Mouse (Mus musculus) testis, postnatal 10 days (tissue): ENCODE data around the gene Sertad2.

Source experiments
- DNase-seq: peaks from one replicate; pipeline ENCODE4 v3.0.0; 2021; ENCODE audit warnings: low spot score

Gene Sertad2

DNA sequence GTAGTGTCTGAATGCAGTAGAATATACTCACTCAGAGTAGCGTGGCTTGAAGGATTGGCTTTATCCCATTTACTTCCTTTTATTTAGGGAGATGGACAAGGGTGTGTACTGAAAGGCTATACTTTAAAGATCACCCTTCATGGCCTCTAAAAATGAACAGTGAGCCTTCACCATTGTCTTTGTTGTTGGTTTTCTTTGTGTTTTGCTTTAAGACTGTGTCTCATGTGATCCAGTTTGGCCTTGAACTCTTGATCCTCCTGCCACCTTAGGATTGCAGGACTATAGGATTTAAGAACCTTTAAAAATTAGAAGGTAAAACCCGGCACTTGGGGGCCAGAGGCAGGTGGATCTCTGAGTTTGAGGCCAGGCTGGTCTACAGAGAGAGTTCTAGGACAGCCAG lies 6.4 kb downstream of the Sertad2 start:
- DNase-seq: no peak

DNA sequence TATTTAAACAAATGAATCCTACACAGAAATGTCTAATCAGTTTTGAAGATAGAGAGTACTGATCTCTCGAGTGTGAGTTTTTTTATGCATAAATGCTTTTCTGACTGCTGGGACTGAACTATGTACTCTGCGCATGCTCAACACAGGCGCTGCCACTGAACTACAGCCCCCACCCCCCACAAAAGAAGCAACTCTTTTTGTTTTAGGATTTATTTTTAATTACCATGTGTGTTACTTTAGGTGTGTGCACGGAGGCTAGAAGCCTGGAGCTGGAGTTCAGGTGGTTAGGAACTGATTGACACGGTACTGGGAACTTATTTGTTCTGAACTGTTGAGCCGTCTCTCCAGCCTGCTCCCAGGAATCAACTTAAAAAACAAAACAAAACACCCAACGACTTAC lies 7.1 kb downstream of the Sertad2 start:
- DNase-seq: no peak

DNA sequence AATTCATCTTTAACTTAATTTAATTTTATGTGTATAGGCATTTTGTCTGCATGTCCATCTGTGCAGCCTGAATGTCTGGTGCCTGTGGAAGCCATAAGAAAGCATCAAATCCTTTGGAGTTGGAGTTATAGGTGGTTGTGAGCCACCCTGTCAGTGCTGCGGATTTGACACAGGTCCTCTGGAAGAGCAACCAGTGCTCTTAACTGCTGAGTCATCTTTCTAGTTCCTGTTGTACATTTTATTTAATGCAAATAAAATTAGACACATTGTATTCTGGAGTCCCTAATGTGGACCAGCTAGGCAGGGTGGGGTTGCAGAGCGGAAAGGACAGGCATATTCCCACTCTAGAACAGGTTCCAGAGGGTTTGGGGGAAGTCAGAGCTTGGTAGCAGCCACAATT lies 9.0 kb downstream of the Sertad2 start:
- DNase-seq: no peak

DNA sequence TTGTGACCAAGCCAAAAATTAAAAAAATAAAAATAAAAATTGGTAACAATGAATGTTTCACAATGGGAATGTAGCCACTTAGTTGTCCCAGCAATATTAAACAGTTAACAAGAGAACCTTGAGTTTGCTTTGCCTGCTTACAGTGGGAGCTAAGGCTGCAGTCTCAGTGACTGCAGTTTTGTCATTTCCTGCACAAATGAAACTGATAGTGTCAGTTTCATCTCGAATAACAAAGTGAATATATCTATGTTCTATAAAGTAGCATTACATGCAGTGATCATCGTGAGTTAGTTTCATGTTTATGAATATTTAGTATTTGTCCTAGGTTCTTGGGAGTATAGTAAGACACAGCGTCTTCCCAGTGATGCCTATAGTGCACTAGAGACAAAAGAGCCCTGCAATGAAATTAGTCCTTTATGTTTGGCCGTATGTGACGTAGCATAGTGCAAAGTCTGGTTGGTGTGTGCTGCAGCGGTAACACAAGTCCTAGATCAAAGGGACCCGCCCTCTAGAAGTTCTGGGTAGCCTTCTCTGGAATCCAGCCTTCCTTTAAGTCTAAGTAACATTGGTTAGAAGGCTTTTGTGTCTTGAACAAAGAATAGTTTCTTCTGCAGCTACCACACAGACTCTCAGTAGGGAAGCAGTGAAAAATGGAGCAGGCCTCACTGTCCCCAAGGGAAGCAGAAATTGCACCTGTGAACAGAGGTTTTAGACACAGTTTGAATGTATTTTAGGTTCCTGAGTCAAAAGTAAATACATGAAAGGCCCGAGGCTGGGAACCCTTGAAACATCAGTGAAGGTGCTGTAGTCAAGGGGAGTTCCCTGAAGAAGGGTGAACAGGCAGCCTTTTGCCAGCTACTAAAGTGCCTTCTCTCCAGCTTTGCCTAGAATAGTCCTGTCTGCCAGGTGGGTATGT lies 10.0 kb downstream of the Sertad2 start:
- no peak for DNase-seq

DNA sequence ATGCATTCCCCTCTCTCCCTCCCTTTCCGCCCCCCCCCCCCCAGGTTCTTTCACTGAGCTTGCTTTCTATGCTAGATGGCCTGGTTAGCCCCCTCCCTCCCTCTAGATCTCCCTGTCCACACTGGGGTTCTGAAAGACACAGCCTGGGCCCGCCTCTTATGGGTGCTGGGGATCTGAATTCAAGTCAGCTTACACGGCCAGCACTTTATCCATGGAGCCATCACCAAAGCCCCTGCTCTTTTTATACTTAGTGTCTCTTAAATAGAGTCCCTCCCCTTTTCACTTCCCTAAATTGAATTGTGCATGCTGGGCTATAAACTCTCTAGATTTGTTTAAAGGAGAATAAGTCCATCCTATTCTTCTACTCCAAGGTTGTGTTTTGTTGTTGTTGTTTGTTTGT lies 12.6 kb downstream of the Sertad2 start:
- DNase-seq: no peak

DNA sequence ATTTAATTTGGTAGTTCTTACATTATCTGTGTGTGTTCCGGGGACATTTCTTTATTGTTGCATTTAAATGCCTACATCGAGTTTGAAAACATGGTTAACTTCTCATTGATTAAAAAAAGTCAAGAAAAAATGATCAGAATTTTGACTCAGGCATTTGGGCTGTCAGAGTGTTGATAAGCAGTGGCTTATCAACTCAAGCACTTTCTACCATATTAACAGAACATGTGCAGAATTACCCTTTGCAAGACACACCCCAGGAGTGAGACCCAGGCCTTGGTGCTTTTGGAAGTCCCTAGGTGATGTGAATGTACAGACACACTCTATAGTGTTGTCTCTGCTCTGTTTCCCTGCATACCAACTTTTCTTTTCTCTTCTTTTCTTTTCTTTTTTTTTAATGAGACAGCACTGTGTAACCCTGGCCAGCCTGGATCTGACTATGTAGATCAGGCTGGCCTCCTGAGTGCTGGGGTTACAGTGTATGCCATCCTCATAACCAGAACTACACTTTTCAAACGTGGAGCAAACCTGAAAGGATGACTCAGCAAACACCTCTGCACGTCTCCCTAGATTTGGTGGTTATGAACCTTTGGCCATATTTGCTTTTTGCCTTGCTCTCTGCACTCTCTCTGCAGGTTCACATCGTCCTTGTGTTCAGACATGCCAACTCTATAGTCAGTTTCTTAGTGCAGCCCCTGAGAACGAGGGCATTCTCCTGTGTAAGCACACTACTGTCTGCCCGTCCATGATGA lies 13.3 kb downstream of the Sertad2 start:
- DNase-seq: no peak

DNA sequence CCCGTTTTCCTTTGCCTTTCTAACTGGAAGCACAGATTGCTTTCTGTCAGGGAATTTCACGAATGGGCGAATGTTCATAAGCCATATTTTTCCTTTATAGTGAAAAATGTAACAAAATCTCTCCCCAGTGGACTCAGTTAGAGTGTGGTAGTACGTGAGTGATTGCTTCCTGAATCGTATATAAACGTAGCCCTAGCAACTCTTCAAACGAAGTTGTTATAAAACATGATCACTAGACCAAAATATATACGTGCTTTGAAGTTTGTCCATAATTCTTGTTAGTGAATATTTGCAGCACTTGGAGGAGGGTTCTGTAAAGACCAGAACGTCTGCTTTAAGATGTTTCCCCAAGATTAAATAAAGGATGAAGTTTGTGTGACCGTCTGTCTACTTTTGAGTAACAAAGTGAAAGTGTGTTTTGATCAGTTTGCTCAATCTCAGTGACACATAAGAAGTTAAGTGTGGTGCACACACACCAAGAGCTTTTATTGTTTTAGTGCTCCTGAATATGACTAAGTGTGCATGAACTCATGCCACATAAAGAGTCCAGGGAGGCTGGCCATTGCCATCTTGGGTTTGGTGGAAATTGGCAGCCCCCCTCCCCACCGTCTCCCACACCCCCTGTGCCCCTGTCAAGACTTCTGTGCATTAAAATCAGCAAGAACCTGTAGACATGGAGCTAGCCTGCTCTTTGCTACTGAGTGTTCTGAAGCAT lies 16.3 kb downstream of the Sertad2 start:
- no peak for DNase-seq

DNA sequence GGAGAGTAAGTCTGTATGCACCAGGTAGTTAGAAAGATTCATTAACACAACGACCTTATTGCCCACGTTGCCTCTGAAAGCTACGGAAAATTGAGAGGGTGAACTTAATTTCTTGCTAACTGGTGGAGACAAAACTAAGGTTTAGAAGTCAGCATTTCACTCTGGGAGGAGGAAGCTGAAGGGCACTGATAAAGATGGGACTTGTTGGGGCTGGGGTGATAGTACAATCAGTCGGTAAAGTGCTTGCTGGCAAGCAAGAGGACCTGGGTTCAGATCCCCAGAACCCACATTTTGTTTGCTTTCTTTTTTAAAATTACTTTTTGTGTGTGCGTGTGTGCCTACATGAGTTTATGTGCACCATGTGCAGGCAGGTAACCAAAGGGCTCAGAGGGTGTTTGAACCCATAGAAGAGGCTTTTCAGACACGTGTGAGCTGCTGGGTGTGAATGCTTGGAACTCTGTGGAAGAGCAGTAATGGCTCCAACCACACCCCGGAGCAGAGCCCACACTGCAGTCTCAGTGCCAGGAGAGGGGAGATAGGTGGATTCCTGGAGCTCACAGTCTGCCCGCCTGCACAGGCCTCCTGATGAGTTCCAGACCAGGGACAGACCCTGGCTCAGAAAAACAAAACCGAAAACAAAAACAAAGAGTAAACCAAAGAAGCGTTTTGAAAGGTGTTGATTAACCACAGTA lies 17.0 kb downstream of the Sertad2 start:
- DNase-seq: no peak

DNA sequence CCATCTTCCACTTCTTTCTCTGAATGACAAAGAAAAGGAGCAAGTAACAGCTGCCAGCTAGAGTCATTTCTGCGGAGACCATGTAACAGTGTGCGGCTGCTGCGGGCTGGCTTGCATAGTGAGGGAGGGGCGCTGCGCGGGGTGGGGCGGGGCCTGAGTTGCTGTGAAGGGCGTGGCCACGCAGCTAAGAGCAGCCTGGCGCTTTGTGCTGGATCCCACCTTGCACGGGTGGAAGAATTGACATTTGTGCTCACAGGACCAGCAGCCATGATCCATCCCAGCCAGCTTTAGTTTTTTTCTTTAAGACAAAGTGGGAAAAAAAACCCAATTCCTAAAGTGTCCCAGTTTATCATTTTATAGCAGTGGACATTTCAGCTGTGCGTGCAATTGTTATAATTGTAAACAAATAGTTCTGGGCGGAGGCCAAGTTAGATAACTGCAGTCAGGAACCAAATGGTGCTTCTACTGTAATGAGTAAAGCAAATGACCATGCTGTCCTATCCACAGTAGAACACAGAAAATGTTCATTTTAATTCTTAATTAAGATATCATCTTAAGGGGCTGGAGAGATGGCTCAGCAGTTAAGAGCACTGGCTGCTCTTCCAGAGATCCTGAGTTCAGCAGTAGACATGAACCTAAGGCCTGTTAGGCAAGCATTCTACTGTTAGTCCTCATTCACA lies 18.4 kb downstream of the Sertad2 start:
- DNase-seq: peak; percentile 70

DNA sequence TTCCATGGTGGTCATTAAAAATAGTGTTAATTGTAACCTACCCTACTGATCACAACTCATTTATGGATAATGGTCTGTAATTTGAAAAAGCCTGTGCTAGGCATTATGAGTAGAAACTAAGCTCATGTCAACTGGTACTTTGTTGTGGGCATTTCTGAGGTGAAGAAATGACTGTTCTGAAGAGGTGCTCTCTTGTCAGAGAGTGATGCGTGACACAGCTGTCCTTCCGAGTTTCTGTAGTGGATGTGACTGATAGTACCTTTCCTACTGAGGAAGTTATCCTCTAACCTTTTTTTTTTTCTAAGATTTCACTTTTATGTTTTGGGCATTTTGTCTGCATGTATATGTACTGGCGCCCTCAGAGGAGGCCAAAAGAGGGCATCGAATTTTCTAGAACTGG lies 22.0 kb downstream of the Sertad2 start:
- no peak for DNase-seq

DNA sequence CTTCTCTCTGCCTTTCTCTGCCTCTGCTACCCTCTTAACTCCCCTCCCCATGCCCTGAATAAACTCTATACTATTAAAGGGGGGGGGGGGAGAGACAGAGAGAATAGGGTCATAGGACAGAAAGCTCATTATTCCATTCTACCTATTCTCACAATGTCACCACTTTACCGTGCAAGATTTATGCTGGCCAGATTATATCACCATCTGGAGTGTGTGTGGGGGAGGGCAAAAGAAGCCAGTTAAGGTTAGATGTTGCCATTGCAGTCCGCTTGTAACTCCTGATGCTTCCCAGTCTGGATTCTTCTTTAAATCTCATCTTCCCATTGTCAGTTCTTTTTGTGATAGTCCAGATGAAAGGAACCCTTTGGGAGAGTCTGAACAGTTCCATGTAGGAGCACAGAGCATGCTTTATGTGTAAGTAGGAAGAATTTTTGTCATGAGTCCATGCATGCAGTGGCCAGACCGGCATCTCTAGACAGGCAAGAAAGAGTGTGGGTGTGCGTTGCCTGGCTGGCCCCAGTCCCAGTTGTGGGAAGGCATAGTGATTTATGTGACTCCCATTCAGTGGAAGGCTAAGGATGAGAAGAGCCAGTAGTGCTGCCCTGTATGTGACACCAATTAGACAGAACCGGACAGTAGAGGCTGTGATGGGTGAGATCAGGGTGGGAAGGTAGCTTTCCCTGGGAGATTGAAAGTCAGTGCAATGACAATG lies 28.8 kb downstream of the Sertad2 start:
- DNase-seq: no peak

DNA sequence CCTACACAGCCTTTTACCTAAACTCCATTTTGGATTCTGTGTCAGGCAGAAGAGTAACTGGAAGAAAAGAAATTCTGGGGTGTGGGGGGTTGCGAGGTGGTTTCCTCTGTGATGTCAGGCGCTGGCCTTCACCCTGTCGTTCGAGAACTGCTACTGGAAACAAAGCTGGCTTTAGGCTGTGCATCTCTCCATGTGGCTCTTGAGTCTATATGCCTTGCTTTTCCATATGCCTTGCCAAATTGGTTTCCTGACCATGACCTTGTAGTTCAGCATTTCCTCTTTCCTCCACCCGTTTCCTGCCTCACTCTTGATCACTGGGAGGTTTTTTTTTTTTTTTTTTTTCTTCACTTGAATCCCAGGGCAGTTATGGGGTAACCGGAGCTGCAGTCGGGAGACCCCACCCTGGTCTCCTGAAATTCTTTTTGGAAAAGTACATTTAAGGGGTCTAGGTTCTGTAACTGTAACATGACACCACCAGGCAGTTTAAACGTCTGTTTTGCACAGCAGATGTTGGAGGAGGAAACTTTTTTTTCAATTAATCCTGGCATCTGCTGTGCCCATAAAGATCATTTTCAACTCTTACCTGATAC lies 33.1 kb downstream of the Sertad2 start:
- DNase-seq: no peak

DNA sequence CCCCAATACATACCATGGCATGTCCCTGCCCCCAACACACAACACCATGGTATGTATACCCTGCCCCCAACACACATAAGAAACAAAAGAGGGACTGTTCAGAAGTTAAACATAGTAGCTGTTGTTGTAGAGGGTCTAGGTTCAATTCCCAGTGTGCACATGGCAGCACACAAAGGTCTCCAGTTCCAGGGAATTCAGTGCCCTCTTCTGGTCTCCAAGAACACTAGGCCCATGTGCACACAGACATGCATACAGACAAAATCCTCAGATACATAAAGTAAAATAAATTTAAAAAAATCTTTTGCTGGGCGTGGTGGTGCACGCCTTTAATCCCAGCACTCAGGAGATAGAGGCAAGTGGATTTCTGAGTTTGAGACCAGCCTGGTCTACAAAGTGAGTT lies 39.7 kb downstream of the Sertad2 start:
- DNase-seq: no peak

DNA sequence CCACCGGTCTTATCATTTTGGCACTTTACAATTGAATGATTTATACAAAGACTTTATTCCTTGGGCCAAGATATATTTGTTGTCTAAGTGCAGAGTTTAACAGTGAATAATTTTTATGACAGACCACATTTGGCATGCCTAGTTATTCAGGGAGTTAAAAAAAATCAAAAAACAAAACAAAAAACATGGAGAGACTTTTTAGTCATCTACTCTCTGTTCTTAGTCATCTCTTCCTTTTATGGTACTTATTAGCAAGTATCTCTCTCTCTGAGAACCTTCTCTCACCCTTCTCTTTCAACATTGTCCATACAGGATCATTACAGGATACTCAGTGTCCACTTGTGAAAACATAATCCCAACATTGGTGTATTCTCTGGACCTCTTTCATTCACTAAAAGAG lies 42.2 kb downstream of the Sertad2 start:
- DNase-seq: no peak

DNA sequence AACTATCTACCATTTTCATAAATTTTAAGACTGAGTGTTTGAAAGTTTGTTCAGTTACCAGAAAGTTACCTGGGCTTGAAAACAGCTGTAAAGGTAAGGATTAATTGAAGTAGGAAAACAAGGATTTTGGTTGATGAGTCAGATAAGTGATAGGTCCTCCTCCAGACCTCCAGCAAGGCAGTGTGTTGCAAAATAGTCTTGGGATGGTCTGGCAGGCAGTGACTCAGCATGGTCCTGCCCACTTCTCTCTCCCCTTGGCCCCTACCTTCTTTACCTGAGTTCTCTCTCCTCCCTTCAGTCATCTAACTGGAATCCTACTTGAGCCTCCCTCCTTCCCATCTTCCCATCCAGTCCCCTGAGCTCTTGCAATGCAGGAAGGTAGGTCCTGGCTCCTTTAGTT lies 43.1 kb downstream of the Sertad2 start:
- no peak for DNase-seq

DNA sequence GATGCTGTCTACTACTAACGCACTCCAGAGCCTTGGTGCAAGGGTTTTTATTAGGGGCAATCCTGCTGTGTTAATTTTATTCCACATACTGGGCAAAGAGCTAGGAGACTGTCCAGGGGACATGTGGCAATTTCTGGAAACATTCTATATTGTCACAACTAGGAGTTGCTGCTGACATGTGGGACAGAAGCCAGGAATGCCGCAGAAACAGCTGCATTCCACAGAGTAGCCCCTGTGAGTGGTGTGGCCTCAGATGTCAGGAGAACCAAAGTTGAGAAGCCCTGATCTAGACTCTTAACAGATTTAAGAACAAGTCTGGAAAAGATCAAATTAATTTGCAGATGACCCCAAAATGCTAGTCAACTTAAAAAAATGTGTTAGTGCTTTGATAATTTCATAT lies 46.3 kb downstream of the Sertad2 start:
- no peak for DNase-seq

DNA sequence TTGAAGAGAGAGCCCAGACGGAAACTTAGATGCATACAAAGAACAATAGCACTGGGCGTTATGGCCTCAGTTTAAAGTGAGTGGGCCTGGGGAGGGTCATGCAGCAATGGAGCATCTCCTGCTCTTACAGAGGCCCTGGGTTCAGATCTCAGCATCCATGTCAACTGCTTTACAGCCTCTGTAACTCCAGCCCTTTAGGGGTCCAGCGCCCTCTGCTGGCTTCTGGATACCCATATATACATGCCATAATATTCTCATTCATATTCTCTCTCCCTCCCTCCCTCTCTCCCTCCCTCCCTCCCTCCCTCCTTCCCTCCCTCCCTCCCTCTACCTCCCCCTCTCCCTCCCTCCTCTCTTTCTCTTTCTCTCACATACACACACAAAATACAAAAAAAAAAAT lies 49.0 kb downstream of the Sertad2 start:
- peak; percentile 51 for DNase-seq

DNA sequence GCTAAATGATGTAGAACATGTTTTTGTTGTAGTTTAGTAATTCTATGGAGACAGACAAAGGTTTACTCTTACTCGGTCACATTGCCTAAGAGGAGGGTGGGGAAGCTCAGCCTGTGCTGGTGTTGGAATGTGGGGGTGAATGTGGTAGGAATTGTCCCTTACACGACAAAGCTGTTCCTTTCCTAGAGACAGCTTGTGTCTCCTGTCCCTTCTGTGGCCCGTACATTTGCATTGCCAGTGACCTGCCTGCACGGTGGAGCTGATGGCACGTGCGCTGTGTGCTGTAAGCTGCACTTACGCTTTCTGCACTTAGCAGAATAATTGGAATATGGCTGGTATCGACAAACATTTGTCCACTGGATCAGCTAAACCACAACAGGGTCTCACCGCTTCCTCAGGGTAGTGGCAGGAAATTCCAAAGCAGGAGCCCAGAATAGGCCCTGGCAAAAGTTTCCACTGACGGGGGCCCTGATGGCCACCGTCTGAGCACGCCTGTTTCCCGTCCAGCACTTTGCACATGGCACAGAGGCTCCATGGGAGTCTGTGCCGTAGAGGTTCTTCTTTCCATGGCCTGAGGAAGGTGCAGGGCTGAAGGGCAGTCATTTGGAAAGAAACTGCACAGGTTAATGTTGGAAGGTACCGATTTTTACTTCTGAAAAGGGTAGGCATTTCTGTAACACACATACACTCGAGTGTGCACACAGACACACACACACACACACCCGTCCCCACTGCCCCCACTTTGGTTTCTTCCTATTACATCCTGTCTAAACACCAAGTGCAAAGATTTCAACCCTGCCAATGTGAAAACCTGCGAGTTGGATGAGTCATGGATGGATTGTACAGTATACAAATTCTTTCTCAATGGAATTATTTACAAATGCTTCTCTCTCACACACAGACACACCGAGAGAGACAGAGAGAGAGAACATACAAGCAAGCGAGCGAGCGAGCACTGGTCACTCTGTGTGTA lies 51.5 kb downstream of the Sertad2 start:
- DNase-seq: no peak

DNA sequence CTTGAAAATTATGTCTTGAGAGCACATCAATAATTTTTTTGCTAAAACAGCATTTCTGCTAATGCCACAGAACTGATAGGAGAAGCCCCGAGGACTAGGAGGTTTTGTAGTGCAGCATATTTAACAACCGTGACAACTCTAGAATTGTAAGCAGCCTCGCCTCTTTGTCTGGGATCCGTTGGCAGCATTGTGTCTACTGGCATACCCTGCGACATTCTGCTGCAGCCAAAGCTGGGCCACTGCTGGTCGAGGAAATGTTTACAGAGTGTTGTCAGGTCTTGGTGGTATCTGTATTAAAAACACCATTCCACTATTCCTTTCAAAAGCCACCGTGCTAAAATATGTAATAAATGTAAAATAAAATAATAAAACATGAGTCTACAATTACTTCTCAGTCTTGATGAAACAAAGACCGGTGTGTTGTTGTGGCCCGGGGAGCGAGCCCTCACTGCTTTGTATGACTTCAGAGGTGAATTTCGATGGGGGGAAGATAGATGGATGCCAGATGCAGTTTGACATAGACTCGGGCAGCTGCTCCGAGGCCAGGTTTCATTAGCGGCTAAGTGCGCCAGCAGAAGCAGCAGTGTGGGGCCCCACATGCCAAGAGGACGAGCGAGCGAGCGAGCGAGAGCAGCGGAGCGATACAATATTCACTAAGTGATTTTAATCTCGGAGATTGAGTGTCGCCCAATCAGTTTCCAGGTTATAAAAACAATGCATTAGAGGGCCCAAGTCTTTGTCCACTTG lies 60.2 kb downstream of the Sertad2 start:
- DNase-seq: no peak
